Mouse (Mus musculus) C2C12 (cell line): ENCODE data around the gene Mok. TPM values are rescaled to one million over a fixed set of nuclear protein-coding genes. Genes with fewer than 3 reads are reported as not detected.

Experiments
- H3K27me3 ChIP-seq: one replicate; pipeline ENCODE4 v1.6.1; 2011; ENCODE audit not compliant: control insufficient read depth, insufficient read depth, insufficient read length
- H3K36me3 ChIP-seq: one replicate; pipeline ENCODE4 v1.6.1; 2011; ENCODE audit not compliant: control insufficient read depth, insufficient read depth
- H3K4me3 ChIP-seq: one replicate; pipeline ENCODE4 v1.5.1; 2011; ENCODE audit warnings: mild to moderate bottlenecking, control low read depth; ENCODE audit not compliant: poor library complexity, insufficient read depth, severe bottlenecking
- H3K79me2 ChIP-seq: one replicate; pipeline ENCODE4 v1.6.1; 2011; ENCODE audit not compliant: control insufficient read depth, insufficient read depth
- H3K79me3 ChIP-seq: one replicate; pipeline ENCODE4 v1.6.1; 2011; ENCODE audit warnings: low read depth, control low read depth
- H3ac ChIP-seq: one replicate; pipeline ENCODE3; 2011; ENCODE audit warnings: low read depth; ENCODE audit not compliant: control insufficient read depth, insufficient read length
- CEBPB ChIP-seq: IDR thresholded peaks from one replicate; pipeline ENCODE4 v1.6.1; 2011; ENCODE audit warnings: low read depth, mild to moderate bottlenecking, control low read depth, moderate library complexity
- CTCF ChIP-seq: IDR thresholded peaks from one replicate; pipeline ENCODE4 v1.5.1; 2011; ENCODE audit not compliant: control insufficient read depth, insufficient read depth, insufficient read length
- FOSL1 ChIP-seq: IDR thresholded peaks from one replicate; pipeline ENCODE4 v1.8.0; 2011; ENCODE audit warnings: mild to moderate bottlenecking, low read length; ENCODE audit not compliant: poor library complexity, insufficient read depth, severe bottlenecking
- MAX ChIP-seq: IDR thresholded peaks from one replicate; pipeline ENCODE4 v1.6.1; 2011; ENCODE audit warnings: mild to moderate bottlenecking, control low read depth
- MYOD1 ChIP-seq: IDR thresholded peaks from one replicate; pipeline ENCODE4 v1.6.1; 2011; ENCODE audit warnings: low read depth; ENCODE audit not compliant: control insufficient read depth, insufficient read length
- MYOG ChIP-seq: IDR thresholded peaks from one replicate; pipeline ENCODE4 v1.6.1; 2011; ENCODE audit not compliant: control insufficient read depth, insufficient read length; ENCODE audit errors: extremely low read depth
- USF1 ChIP-seq: IDR thresholded peaks from one replicate; pipeline ENCODE4 v1.6.1; 2011; ENCODE audit warnings: low read depth, mild to moderate bottlenecking, control low read depth, moderate library complexity
- polyA plus RNA-seq: library from polyadenylated mRNA; unstranded; fragments of >200 nt; fragmentation: generic; extraction: Trizol; gene quantifications from one replicate; pipeline ENCODE4 v1.2.1, GENCODE M21; 2012; ENCODE audit warnings: missing spikeins

Gene Mok
- polyA plus RNA-seq, 1 experiment, result 2.0 TPM

DNA sequence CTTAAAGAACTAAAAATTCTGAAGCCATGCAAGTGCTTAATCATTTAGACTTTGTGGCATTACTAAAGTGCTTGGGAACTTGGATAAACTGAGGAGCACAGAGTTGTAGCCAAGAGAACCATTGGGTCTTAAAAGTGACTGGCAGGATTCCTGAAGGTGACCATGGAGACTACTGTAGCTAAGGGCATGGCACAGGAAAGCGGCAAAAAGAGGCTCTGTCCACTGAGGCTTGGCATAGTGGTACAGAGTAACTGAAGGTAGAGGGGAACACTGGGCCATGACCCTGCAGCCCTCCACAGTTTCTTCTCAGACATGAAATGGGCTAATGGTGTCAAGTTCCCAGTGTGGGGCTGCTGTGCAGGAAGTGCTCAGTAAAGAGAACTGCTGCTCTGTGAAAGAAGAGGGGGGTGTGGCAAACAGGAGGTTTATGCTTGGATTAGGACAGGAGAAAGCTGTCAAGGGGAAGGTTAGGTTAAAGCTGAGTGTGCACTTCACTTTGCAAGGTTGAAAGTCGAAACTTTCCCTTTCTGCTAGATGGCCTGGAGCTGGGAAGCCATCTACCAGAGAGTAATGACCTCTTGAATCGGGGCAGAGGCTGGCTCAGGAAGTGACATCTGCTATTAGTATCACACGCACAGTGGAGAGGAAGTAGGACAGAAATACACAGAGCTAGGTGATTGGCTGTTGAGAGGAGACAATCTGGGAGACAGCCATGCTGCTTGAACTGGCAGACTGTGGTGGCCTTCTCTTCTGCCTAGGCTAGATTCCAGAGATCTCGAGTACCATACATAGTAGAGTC is 64.9 kb downstream of the Mok start:
- H3K36me3 ChIP-seq, result peaks cover 14% of the 10 kb centered on the region
- no peak overlapping the region for H3ac ChIP-seq
- TF ChIP-seq CEBPB (no peak), CTCF (no peak), MYOD1 (no peak), MYOG (no peak)
- H3K27me3 ChIP-seq, result no peaks in the 10 kb centered on the region
- peaks cover 34% of the 10 kb centered on the region for H3K79me3 ChIP-seq
- no peak overlapping the region for H3K4me3 ChIP-seq
- peaks cover 77% of the 10 kb centered on the region for H3K79me2 ChIP-seq

DNA sequence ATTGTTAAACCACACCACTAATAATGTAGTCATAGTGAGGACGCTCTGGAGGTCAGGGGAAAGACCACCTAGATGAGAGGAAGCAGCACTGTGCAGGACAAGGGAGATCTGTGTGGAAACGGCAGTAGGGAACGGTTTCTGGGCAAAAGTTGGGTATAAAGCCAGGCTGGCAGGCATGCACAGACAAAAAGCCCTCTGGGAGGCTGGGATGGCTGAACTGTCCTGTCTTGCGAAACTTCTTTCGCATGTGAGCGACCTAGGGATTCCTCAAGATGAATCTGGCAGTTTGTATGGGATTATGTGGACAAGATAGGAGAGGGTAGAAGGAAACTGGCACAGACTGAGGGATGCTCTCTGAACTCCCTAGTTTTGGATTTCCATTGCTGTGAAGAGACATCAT is 68.8 kb downstream of the Mok start:
- TF ChIP-seq CEBPB (no peak), MYOD1 (no peak), MAX (no peak), FOSL1 (no peak), CTCF (no peak), MYOG (no peak), USF1 (no peak)
- Histone ChIP-seq H3K36me3 (no peaks in the 10 kb centered on the region), H3K4me3 (no peak overlapping the region), H3K79me2 (peaks cover 97% of the 10 kb centered on the region), H3K27me3 (no peaks in the 10 kb centered on the region), H3K79me3 (peaks cover 44% of the 10 kb centered on the region), H3ac (no peak overlapping the region)

DNA sequence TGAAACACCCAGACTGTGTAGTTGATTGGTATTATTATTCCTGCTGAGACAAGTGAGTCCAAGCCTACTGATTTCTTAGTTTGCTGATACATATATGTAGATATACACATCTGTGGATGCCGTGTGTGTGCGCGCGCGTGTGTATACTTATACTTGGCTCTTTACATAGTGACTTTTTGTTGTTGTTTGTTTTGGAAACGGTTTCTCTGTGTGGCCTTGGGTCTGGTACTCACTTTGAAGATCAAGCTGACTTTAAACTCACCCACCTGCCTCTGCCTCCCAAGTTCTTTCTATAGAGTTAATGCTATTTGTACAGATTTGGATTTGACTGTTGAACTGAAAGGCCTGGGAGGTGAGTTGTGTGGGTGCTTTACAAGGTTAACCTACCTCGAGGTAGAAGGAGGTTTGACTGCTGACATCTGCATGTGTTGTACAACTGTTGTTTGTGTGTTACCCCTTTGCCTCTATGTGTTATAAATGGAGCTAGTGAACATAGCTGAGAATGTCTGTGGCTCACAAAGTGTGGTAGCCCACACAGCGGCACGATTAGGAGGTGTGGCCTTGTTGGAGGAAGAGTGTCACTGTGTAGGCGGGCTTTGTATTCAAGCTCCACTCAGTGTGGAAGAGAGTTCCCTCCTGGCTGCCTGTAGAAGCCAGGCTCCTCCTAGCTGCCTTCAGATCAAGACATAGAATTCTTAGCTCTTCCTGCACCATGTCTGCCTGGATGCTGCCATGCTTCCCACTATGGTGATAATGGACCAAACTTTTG is 70.1 kb downstream of the Mok start:
- TF ChIP-seq MYOD1 (no peak), CTCF (no peak), MAX (no peak), CEBPB (no peak), USF1 (no peak), FOSL1 (no peak), MYOG (no peak)
- Histone ChIP-seq H3K79me3 (peaks cover 41% of the 10 kb centered on the region), H3K79me2 (peaks cover 94% of the 10 kb centered on the region), H3ac (no peak overlapping the region), H3K27me3 (no peaks in the 10 kb centered on the region), H3K4me3 (no peak overlapping the region), H3K36me3 (no peaks in the 10 kb centered on the region)

DNA sequence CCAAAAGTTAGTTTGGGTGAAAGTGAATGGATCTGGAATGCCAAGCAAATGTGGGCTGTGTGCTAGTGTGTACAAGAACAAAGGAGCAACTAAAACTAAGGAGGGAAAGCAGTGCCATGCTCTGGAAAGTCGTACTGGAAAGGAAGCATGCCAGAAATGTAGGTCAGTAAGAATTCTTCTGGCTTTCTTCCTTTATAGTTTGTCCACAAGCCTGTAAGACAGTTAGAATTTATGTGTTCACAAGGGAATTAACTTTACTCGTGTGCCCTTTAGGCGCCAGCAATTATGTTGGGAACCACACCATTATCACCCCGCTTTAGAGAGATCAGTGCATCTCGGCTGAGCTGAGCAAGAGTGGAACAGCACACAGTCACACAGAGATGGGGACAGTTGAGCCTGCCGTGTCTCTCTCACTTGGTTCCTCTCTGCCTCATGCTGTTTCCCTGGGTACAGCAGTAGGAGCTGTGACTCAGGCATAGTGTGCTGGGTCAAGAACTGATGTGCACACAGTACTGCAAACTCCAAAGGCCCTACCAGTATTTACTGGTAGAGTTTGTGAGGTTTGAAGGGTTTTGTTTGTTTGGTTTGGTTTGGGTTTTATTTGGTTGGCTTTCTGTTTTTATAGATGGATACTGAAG is 71.0 kb downstream of the Mok start:
- peaks cover 93% of the 10 kb centered on the region for H3K79me2 ChIP-seq
- no peak for TF ChIP-seq MYOD1
- no peak for TF ChIP-seq CEBPB

DNA sequence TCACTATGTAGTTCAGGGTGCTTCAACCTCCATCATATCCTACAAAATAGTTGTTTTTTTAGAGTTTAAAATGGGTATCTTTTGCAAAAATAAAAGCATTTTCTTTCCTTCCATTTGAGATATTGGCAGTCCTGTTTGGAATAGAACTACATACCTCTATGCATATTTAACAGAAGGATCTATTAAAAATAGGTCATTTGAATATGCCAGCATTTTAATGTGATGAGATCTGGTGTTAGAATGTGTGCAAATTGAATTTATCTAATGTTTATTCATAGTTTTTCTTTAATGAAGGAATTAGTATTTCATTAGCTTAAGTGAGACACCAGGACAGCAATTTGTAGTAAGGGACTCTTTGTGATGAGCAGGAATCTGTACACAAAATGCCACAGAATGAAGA is 72.2 kb downstream of the Mok start:
- no peaks in the 10 kb centered on the region for H3K36me3 ChIP-seq
- H3K27me3 ChIP-seq, result no peaks in the 10 kb centered on the region
- H3K79me3 ChIP-seq, result peaks cover 33% of the 10 kb centered on the region
- no peak for TF ChIP-seq MYOD1
- TF ChIP-seq CTCF, result no peak
- no peak for TF ChIP-seq MAX
- no peak for TF ChIP-seq FOSL1
- TF ChIP-seq MYOG, result no peak
- no peak for TF ChIP-seq USF1
- TF ChIP-seq CEBPB, result no peak
- no peak overlapping the region for H3ac ChIP-seq
- H3K4me3 ChIP-seq, result no peak overlapping the region
- peaks cover 92% of the 10 kb centered on the region for H3K79me2 ChIP-seq

More for the DNA sequence above, 71.0 kb downstream of the Mok start:
- no peaks in the 10 kb centered on the region for H3K27me3 ChIP-seq
- no peak overlapping the region for H3K4me3 ChIP-seq
- H3K36me3 ChIP-seq, result no peaks in the 10 kb centered on the region
- H3K79me3 ChIP-seq, result peaks cover 39% of the 10 kb centered on the region
- H3ac ChIP-seq, result no peak overlapping the region

DNA sequence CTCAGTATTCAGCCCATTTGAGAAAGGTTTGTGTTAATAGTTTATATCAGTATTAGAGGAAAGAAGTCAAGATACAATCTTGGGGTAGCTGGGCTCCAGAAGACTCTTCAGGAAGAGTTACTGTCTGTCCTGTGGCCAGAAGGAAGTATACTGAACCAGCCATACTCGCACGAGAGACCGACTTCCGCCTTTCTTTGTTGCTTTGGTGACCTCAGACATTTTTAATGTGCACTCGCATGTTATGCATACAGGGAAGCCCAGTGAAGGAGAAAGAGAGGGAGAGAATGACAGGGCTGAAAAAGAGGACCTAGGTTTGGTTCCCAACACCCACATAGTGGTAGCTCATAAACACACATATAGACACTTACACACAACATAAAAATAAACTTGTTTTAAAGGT is 76.2 kb downstream of the Mok start:
- H3K79me2 ChIP-seq, result peaks cover 89% of the 10 kb centered on the region
- H3K79me3 ChIP-seq, result peaks cover 22% of the 10 kb centered on the region
- H3K36me3 ChIP-seq, result no peaks in the 10 kb centered on the region
- TF ChIP-seq USF1, result no peak
- TF ChIP-seq CEBPB, result no peak
- no peak for TF ChIP-seq MYOG
- TF ChIP-seq CTCF, result no peak
- no peak for TF ChIP-seq FOSL1
- TF ChIP-seq MAX, result no peak
- no peak for TF ChIP-seq MYOD1
- no peaks in the 10 kb centered on the region for H3K27me3 ChIP-seq
- no peak overlapping the region for H3ac ChIP-seq
- H3K4me3 ChIP-seq, result no peak overlapping the region
